Mouse (Mus musculus): ENCODE data around the gene U90926.

- TF ChIP-seq CTCF (IDR thresholded peaks at IDR 0.05; ENCODE audit: control insufficient read depth, insufficient read depth, low read length) (no peak), POLR2A (IDR thresholded peaks at IDR 0.05; ENCODE audit: borderline replicate concordance, control insufficient read depth, low read depth, low read length) (no peak)
These were observed 14.3 kb upstream of the U90926 start for GRCm38 (mm10) chr5:92229514-92229913.

Measured in bone marrow, adult 2 months (tissue).